Mouse (Mus musculus) brown adipose tissue, adult 24 weeks (tissue): ENCODE measurements around the gene Bola2. TPM values are rescaled to one million over a fixed set of nuclear protein-coding genes. Genes with fewer than 3 reads are reported as not detected.

Experiments
- H3K27ac ChIP-seq: fragments of 200-500 bp; replicated peaks from 2 replicates; pipeline ENCODE4 v1.5.1; 2012; ENCODE audit warnings: low read depth, mild to moderate bottlenecking, low read length
- H3K4me1 ChIP-seq: fragments of 200-500 bp; 2 replicates; pipeline ENCODE4 v1.6.1; 2012; ENCODE audit warnings: low read length, mixed read lengths; ENCODE audit not compliant: control insufficient read depth, insufficient read depth, insufficient read length
- H3K4me3 ChIP-seq: fragments of 200-500 bp; 2 replicates; pipeline ENCODE4 v1.5.1; 2012; ENCODE audit warnings: low read depth, mild to moderate bottlenecking, low read length, moderate library complexity; ENCODE audit not compliant: insufficient read depth
- polyA plus RNA-seq: library from polyadenylated mRNA; stranded (reverse); fragments of >200 nt; gene quantifications from 2 replicates; pipeline ENCODE4 v1.2.4, GENCODE M21; 2012; ENCODE audit not compliant: missing spikeins, insufficient read depth, insufficient read length

The Bola2 gene
- polyA plus RNA-seq, 1 experiment, result 49.0 TPM

DNA sequence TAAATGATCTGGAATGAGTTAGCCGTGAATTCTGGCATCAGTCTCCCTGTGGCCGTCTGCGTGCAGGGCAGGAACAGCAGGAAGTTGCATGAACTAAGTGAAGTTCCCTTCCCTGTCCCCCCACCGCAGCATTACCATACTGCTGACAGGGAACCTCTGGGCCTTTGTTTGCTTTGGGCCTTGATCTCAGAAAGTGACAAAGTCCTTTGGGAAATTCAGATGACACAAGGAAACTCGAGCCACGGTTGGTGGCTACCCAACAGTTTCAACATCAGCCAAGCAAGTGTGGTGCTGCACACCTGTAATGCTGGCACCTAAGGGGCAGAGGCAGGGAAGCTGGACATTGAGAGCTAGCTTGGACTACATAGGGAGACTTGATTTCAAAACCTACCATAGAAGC is 51.6 kb downstream of the Bola2 start:
- peak overlapping the region; percentile 84 for H3K27ac ChIP-seq
- no peaks in the 10 kb centered on the region for H3K4me1 ChIP-seq
- H3K4me3 ChIP-seq, result 0 out of 2 replicates have a peak overlapping the region, but pooled peaks have one; percentile 20

DNA sequence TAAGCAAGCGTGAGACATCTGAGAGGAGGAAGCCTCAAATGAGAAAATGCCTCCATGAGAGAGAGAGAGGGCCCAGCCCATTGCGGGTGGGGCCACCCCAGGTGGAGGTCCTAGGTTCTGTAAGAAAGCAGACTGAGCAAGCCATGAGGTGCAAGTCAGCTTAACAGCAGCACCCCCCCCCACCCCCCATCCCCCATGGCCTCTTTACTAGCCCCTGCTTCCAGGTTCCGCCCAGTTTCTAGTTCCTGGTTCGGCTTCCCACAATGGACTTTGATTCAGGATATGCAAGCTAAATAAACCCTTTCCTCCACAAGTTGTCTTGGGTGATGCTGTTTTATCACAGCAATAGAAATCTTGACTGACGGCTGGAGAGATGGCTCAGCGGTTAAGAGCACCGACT is 53.6 kb downstream of the Bola2 start:
- no peak overlapping the region for H3K4me3 ChIP-seq
- H3K27ac ChIP-seq, result peak overlapping the region; percentile 56; the same call in 1 of the 2 replicates
- no peaks in the 10 kb centered on the region for H3K4me1 ChIP-seq

Other genes starting within 250 kb of the Bola2 start
- gene Atp2a1, start 232.3 kb upstream of the Bola2 start, polyA plus RNA-seq, result 236 and 316 TPM in 2 replicates
- gene Sh2b1, start 220.0 kb upstream of the Bola2 start, polyA plus RNA-seq, result 34.7 and 38.2 TPM in 2 replicates
- gene Tufm, start 208.0 kb upstream of the Bola2 start, polyA plus RNA-seq, result 184 and 254 TPM in 2 replicates
- 21.4 and 27.7 TPM in 2 replicates for gene Atxn2l, start 192.0 kb upstream of the Bola2 start, polyA plus RNA-seq
- gene Eif3c, start 129.0 kb upstream of the Bola2 start, polyA plus RNA-seq, result 108 and 123 TPM in 2 replicates
- 5.8 and 12.6 TPM in 2 replicates for gene Apobr, start 110.5 kb upstream of the Bola2 start, polyA plus RNA-seq
- 16.1 and 18.9 TPM in 2 replicates for gene Cln3, start 109.6 kb upstream of the Bola2 start, polyA plus RNA-seq
- not detected in 2 replicates for gene Il27, start 100.5 kb upstream of the Bola2 start, polyA plus RNA-seq
- gene Nupr1, start 64.5 kb upstream of the Bola2 start, polyA plus RNA-seq, result 89.5 and 149 TPM in 2 replicates
- gene Sgf29, start 46.1 kb upstream of the Bola2 start, polyA plus RNA-seq, result 18.3 and 20.6 TPM in 2 replicates
- gene Sult1a1, start 19.0 kb upstream of the Bola2 start, polyA plus RNA-seq, result 40.9 and 98.4 TPM in 2 replicates
- gene Slx1b, start 383 bp downstream of the Bola2 start, polyA plus RNA-seq, result 4.0 and 5.8 TPM in 2 replicates
- gene Coro1a, start 12.4 kb downstream of the Bola2 start, polyA plus RNA-seq, result 8.5 and 10.0 TPM in 2 replicates
- gene Mapk3, start 64.2 kb downstream of the Bola2 start, polyA plus RNA-seq, result 68.9 and 90.6 TPM in 2 replicates
- gene Gdpd3, start 70.9 kb downstream of the Bola2 start, polyA plus RNA-seq, result not detected in 2 replicates
- gene Ypel3, start 81.6 kb downstream of the Bola2 start, polyA plus RNA-seq, result 156 and 157 TPM in 2 replicates
- not detected in 2 replicates for gene Tbx6, start 86.1 kb downstream of the Bola2 start, polyA plus RNA-seq
- 46.4 and 53.3 TPM in 2 replicates for gene Ppp4c, start 97.1 kb downstream of the Bola2 start, polyA plus RNA-seq
- gene Fam57b, start 102.3 kb downstream of the Bola2 start, polyA plus RNA-seq, result 50.7 and 63.7 TPM in 2 replicates
- gene 4930451I11Rik, start 136.2 kb downstream of the Bola2 start, polyA plus RNA-seq, result not detected in 2 replicates
- not detected in 2 replicates for gene Doc2a, start 152.0 kb downstream of the Bola2 start, polyA plus RNA-seq
- gene Hirip3, start 166.6 kb downstream of the Bola2 start, polyA plus RNA-seq, result 6.1 and 7.4 TPM in 2 replicates
- gene Ino80e, start 167.0 kb downstream of the Bola2 start, polyA plus RNA-seq, result 16.4 and 27.1 TPM in 2 replicates
- gene Taok2, start 189.3 kb downstream of the Bola2 start, polyA plus RNA-seq, result 17.6 and 22.7 TPM in 2 replicates
- gene Tmem219, start 227.5 kb downstream of the Bola2 start, polyA plus RNA-seq, result 41.9 and 45.2 TPM in 2 replicates
- gene Kctd13, start 233.5 kb downstream of the Bola2 start, polyA plus RNA-seq, result 8.8 and 10.9 TPM in 2 replicates